Mouse (Mus musculus) hindbrain, embryonic 13.5 days (tissue): ENCODE results near the gene Foxm1. TPM values are rescaled to one million over a fixed set of nuclear protein-coding genes. Genes with fewer than 3 reads are reported as not detected.

Source experiments
- ATAC-seq: fragments of 200-750 bp; cut with Nextera tagmentation; 2 replicates; pipeline ENCODE4 v1.8.0; 2017; ENCODE audit warnings: moderate TSS enrichment; ENCODE audit not compliant: low FRiP score
- H3K27ac ChIP-seq: fragments of 300-500 bp; sonication (generic); 2 replicates; pipeline ENCODE4 v1.5.1; 2015; ENCODE audit warnings: inconsistent platforms, mild to moderate bottlenecking, moderate library complexity
- H3K27me3 ChIP-seq: fragments of 300-500 bp; sonication (generic); 2 replicates; pipeline ENCODE4 v1.6.1; 2015; ENCODE audit warnings: mild to moderate bottlenecking, inconsistent platforms
- H3K36me3 ChIP-seq: fragments of 300-500 bp; sonication (generic); 2 replicates; pipeline ENCODE4 v1.6.1; 2015; ENCODE audit warnings: mild to moderate bottlenecking, inconsistent platforms
- H3K4me1 ChIP-seq: fragments of 300-500 bp; sonication (generic); replicated peaks from 2 replicates; pipeline ENCODE4 v1.6.1; 2015; ENCODE audit warnings: inconsistent platforms
- H3K4me2 ChIP-seq: fragments of 300-500 bp; sonication (generic); 2 replicates; pipeline ENCODE4 v1.6.1; 2015; ENCODE audit warnings: inconsistent platforms, mild to moderate bottlenecking, moderate library complexity
- H3K4me3 ChIP-seq: fragments of 300-500 bp; sonication (generic); 2 replicates; pipeline ENCODE4 v1.5.1; 2015; ENCODE audit warnings: mild to moderate bottlenecking, inconsistent platforms
- H3K9ac ChIP-seq: fragments of 300-500 bp; sonication (generic); 2 replicates; pipeline ENCODE4 v1.6.1; 2015; ENCODE audit warnings: mild to moderate bottlenecking, inconsistent platforms
- H3K9me3 ChIP-seq: fragments of 300-500 bp; sonication (generic); 2 replicates; pipeline ENCODE4 v1.6.1; 2016; ENCODE audit warnings: inconsistent platforms
- WGBS: fragments of 180-500 bp; shearing (Covaris S2); methylation state at CpG from one replicate; pipeline ENCODE4 v1.1.7; 2015; 5-methylcytosine and 5-hydroxymethylcytosine counted together
- polyA plus RNA-seq: library from polyadenylated mRNA; unstranded; fragments of >200 nt; fragmentation: Nextera tagmentation; extraction: Ambion mirVana; gene quantifications from 2 replicates; pipeline ENCODE4 v1.2.1, GENCODE M21; 2015

The Foxm1 gene
- polyA plus RNA-seq, 1 experiment from 2014 or later, result 8.7 TPM

DNA sequence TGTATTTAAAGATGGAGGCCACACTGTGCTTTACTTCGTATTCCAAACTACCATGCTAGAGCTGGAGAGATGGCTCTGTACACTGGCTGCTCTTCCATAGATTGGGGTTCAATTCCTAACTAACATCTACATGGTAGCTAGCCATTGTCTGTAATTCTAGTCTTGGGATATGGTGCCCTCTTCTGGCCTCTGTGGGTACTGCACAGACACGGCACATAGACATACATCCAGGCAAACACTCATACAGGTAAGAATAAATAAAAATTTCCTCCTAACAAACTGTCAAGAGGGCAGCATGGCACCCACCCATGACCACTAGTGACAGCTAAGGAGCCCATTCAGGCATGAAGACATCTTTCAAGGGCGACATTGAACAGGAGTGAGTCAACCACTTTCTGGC is 48.3 kb downstream of the Foxm1 start:
- 26% methylated on average over 3 of the region's 3 CpGs for WGBS
- peak; percentile 47; the same call in 1 of the 2 replicates for ATAC-seq

DNA sequence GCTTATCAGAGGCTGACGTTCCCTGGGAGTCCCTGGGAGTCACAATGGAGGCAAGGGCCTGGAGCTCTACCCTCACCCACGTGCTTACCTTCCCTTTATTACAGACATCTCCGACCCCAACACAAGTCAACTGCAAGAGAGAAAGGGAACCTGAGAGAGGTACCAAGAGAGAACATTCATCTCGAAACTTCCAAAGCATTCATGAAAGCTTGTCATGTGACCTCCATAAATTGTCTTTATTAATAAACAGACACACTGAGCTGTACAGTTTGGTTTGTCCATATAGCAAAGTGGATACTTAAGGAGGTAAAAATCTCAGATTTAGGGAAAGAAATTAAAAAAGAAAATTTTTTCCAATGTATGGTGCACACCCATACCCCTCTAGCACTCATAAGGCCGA is 53.4 kb downstream of the Foxm1 start:
- Histone ChIP-seq H3K9me3 (no peaks in the 10 kb centered on the region), H3K4me3 (no peak overlapping the region), H3K36me3 (peaks cover 49% of the 10 kb centered on the region), H3K9ac (no peak overlapping the region), H3K27me3 (no peaks in the 10 kb centered on the region), H3K27ac (no peak overlapping the region), H3K4me1 (no peaks in the 10 kb centered on the region), H3K4me2 (no peak overlapping the region)
- 92% methylated on average over 5 of the region's 5 CpGs for WGBS
- no peak for ATAC-seq

More for the DNA sequence above, 48.3 kb downstream of the Foxm1 start:
- H3K36me3 ChIP-seq, result peaks cover 89% of the 10 kb centered on the region
- H3K27ac ChIP-seq, result no peak overlapping the region
- H3K4me2 ChIP-seq, result no peak overlapping the region
- H3K9ac ChIP-seq, result no peak overlapping the region
- no peak overlapping the region for H3K4me3 ChIP-seq
- no peaks in the 10 kb centered on the region for H3K9me3 ChIP-seq
- H3K4me1 ChIP-seq, result no peaks in the 10 kb centered on the region
- H3K27me3 ChIP-seq, result no peaks in the 10 kb centered on the region

DNA sequence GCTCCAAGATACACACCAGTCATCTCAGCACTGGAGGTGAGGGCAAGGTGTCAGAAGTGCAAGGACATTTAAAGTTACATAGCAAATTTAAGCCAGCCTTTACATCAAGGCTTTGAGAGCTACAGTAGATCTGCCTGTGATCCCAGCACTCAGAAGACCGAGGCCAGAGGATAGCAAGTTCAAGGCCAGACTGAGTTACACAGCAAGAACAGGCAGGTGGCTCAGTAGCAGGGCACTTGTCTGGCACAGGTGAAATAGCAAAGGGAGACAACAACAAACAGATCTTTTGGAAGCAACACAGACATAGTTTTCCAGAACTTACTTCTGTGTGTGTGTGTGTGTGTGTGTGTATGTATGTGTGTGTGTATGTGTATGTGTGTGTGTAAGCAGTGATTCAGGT is 55.3 kb downstream of the Foxm1 start:
- Histone ChIP-seq H3K36me3 (peaks cover 31% of the 10 kb centered on the region), H3K4me1 (peaks cover 3% of the 10 kb centered on the region; the same call in 1 of the 2 replicates), H3K4me3 (no peak overlapping the region), H3K27ac (no peak overlapping the region), H3K9me3 (no peaks in the 10 kb centered on the region), H3K27me3 (no peaks in the 10 kb centered on the region), H3K4me2 (no peak overlapping the region), H3K9ac (no peak overlapping the region; the same call in 1 of the 2 replicates)
- WGBS, result 95% methylated on average over 1 of the region's 1 CpGs
- ATAC-seq, result no peak

DNA sequence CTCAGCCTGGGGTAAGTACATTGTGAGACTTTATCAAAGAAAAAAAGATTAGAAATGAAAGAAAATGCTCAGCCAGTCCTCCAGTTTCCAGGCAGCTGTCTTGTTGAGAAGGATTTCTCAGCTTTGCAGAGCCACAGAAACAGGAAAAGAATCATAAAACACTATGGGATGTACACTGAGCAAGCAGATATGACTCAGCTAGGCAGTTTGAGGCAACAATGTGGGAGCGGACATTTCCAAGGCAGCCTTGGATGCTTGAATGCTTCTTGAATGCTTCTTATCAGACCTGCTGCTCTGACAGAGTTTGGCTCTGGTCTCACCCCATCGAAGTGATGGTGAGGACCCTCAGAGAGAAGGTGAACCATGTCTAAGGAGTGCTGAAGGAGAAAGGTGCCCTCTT is 58.3 kb downstream of the Foxm1 start:
- 96% methylated on average over 2 of the region's 2 CpGs for WGBS
- no peaks in the 10 kb centered on the region for H3K27me3 ChIP-seq
- H3K27ac ChIP-seq, result no peak overlapping the region
- H3K4me3 ChIP-seq, result no peak overlapping the region
- no peak for ATAC-seq
- H3K9ac ChIP-seq, result no peak overlapping the region
- H3K4me1 ChIP-seq, result peaks cover 9% of the 10 kb centered on the region
- no peaks in the 10 kb centered on the region for H3K9me3 ChIP-seq
- no peak overlapping the region for H3K4me2 ChIP-seq
- peaks cover 8% of the 10 kb centered on the region; the same call in 1 of the 2 replicates for H3K36me3 ChIP-seq

DNA sequence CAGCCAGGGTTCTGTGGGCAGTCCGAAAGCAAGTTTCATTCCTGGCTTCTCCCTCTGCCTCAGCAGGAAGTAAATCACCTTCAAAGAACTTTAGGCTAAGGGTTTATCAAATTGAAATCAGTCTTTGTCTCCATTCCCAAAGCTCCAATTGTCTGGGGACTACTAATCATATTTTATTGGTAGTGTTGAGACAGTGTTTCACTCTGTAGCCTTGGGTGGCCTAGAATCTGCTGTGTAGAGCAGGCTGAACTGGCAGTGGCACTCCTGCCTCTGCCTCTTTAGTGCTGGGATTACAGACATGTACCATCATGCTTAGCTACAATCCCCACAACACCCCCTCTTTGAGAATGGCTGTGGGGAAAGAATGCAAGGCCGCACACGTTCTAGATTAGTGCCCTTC is 58.7 kb downstream of the Foxm1 start:
- Histone ChIP-seq H3K9ac (no peak overlapping the region), H3K4me1 (peaks cover 9% of the 10 kb centered on the region), H3K9me3 (no peaks in the 10 kb centered on the region), H3K27me3 (no peaks in the 10 kb centered on the region), H3K27ac (no peak overlapping the region), H3K4me2 (no peak overlapping the region), H3K36me3 (peaks cover 7% of the 10 kb centered on the region; the same call in 1 of the 2 replicates), H3K4me3 (no peak overlapping the region)
- 93% methylated on average over 3 of the region's 3 CpGs for WGBS
- ATAC-seq, result no peak

DNA sequence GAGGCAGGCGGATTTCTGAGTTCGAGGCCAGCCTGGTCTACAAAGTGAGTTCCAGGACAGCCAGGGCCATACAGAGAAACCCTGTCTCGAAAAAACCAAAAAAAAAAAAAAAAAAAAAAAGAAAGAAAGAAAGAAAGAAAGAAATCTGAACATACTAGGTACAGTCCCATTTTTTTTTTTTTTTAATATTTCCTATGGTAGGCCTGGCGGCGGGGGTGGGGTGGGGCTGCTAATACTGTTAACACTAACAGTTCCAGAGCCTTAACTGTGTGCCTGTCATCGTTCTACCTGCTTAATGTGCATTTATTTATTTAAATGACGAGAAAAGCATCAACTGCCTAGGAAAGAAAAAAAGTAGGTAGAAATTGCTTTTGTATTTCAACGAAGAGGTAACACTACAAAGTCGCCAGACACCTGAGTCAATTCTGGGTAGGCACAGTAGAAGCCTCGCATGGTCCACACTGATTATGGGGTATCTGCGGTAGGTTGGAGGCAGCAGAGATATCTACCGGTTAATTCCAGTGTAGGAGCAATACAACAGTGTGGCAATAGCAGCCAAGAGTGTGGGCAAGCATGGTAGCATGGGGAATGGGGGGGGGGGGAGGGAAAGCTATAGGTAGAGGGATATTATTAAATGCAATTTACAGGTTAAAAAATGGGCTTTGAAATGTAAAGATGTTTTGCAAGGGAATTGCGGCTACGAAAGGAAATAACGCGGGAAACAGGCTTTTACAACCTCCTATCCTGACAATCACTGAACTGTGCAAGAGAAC is 60.9 kb downstream of the Foxm1 start:
- H3K4me2 ChIP-seq, result peak overlapping the region; percentile 69
- peak; percentile 52 for ATAC-seq
- peaks cover 18% of the 10 kb centered on the region for H3K36me3 ChIP-seq
- WGBS, result 53% methylated on average over 16 of the region's 16 CpGs
- H3K27ac ChIP-seq, result peak overlapping the region; percentile 97
- H3K9me3 ChIP-seq, result no peaks in the 10 kb centered on the region
- H3K27me3 ChIP-seq, result no peaks in the 10 kb centered on the region
- peaks cover 9% of the 10 kb centered on the region for H3K4me1 ChIP-seq
- peak overlapping the region; percentile 55 for H3K4me3 ChIP-seq
- H3K9ac ChIP-seq, result peak overlapping the region; percentile 74

DNA sequence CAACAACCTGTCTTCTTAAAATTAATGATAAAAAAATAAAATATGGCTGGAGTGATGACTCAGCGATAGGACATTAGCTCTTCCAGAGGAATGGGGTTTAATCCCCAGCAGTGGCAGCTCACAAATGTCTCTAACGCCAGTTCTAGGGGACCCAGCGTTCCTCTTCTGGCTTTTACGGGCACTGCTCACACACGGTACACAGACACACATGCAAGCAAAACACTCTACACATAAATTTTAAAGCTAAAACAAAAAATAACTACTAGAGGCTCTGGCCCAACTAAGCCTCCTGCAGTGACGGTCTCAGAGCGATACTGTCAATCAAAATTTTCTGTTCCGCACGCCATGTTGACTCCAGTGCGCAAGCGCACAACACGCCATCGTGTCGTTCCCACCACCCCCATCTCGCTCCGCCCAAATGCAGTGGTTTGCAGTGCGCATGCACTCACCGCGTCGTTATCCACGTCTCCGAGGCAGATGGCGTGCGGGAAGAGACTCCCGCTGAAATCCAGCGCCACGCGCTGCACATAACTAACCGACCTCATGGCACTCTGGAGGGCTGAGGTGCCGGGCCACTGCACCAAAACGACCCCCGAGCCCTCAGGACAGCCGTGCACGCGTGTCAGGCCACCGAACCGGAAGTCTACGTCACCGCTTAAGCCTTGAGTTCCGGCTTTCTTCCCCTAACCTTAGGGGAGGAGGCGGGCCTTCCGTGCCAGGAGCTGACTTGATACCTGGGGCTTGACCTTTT is 61.7 kb downstream of the Foxm1 start, which contains the start of gene Itfg2:
Itfg2 (minus strand) TSS at position 663 of the 751 bp plus-strand sequence.
- Histone ChIP-seq H3K9me3 (no peaks in the 10 kb centered on the region), H3K27ac (peak within 1 kb of the TSS; percentile 97), H3K27me3 (no peaks in the 10 kb centered on the region), H3K4me2 (peak within 1 kb of the TSS; percentile 69), H3K9ac (peak within 1 kb of the TSS; percentile 74), H3K36me3 (peaks cover 23% of the 10 kb centered on the region), H3K4me3 (peak within 1 kb of the TSS; percentile 55), H3K4me1 (peaks cover 9% of the 10 kb centered on the region)
- WGBS, result under 1% methylated on average over 42 of the region's 42 CpGs
- ATAC-seq, result peak; percentile 96

DNA sequence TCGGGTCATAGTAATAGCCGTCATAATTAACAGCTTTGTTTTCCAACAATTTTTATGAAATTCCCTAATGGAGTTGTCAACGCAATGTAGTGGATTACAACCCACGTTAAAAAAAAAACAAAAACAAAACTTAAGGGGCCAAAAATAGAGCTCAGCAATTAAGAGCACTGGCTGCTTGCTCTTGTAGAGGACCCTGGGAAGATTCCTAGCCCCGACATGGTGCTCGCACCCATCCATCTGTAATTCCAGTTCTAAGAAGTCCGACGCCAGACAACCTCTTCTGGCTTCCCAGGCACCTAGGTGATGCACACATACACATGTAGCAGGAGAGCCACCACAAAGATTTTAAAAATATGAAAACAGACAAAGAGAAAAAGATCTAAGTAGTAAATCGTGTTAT is 62.3 kb downstream of the Foxm1 start:
- ATAC-seq, result no peak

More for the DNA sequence above, 62.3 kb downstream of the Foxm1 start:
- H3K4me2 ChIP-seq, result peak overlapping the region; percentile 69
- peak overlapping the region; percentile 55 for H3K4me3 ChIP-seq
- peak overlapping the region; percentile 74 for H3K9ac ChIP-seq
- no peaks in the 10 kb centered on the region for H3K27me3 ChIP-seq
- peak overlapping the region; percentile 97 for H3K27ac ChIP-seq
- peaks cover 25% of the 10 kb centered on the region for H3K36me3 ChIP-seq
- H3K9me3 ChIP-seq, result no peaks in the 10 kb centered on the region
- WGBS, result 24% methylated on average over 9 of the region's 9 CpGs
- H3K4me1 ChIP-seq, result peaks cover 9% of the 10 kb centered on the region

Other genes starting within 250 kb of the Foxm1 start
- 32.7 and 35.8 TPM in 2 replicates for gene Tspan9, start 219.4 kb upstream of the Foxm1 start, polyA plus RNA-seq
- 0.53 and 0.70 TPM in 2 replicates for gene Tead4, start 62.1 kb upstream of the Foxm1 start, polyA plus RNA-seq
- 19.9 and 20.1 TPM in 2 replicates for gene Tulp3, start 7.1 kb upstream of the Foxm1 start, polyA plus RNA-seq
- gene Rhno1, start 56 bp upstream of the Foxm1 start, polyA plus RNA-seq, result 115 and 117 TPM in 2 replicates
- 0.47 and 0.70 TPM in 2 replicates for gene Tex52, start 12.5 kb downstream of the Foxm1 start, polyA plus RNA-seq
- gene Gm44596, start 12.5 kb downstream of the Foxm1 start, polyA plus RNA-seq, result not detected in 2 replicates
- gene Nrip2, start 36.3 kb downstream of the Foxm1 start, polyA plus RNA-seq, result 8.1 and 9.5 TPM in 2 replicates
- gene Itfg2, start 62.0 kb downstream of the Foxm1 start, polyA plus RNA-seq, result 41.7 and 46.0 TPM in 2 replicates
- 371 and 380 TPM in 2 replicates for gene Fkbp4, start 75.7 kb downstream of the Foxm1 start, polyA plus RNA-seq
- gene Pzp, start 163.8 kb downstream of the Foxm1 start, polyA plus RNA-seq, result 0.06 and 0.19 TPM in 2 replicates
- 0.42 and 0.89 TPM in 2 replicates for gene A2ml1, start 218.6 kb downstream of the Foxm1 start, polyA plus RNA-seq